Mouse (Mus musculus) megakaryocyte, embryonic 14.5 days (primary cell): Measurements from ENCODE around the gene H2-T3.

Source experiments
- FLI1 ChIP-seq: IDR thresholded peaks from 2 replicates; pipeline ENCODE4 v1.6.1; 2012; ENCODE audit warnings: low read length, inconsistent platforms, mixed read lengths
- GATA1 ChIP-seq: IDR thresholded peaks from 3 replicates; pipeline ENCODE4 v1.6.1; 2012; ENCODE audit warnings: mixed read lengths, low read length, inconsistent platforms, borderline replicate concordance

DNA sequence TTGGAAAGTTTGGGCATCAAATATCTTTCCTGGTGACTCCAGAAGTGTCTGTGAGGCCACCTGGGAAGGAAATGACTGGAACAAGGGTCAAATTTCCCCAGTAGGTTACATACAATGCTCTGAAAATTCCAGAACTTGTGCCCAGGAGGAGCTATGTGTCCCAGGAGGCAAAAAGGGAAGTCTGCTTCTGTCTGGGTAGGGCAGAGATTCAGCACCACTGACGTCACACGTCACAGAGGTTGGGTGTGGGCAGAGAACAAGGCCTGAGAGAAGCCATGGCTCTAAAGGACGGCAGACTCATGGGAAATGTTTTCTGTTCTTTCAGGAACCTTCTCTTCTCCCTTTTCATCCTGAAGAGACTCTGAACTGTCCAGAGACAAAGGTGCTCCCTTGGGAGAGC, 2.5 kb downstream of the H2-T3 start:
- TF ChIP-seq GATA1 (no peak), FLI1 (no peak)
